Mouse (Mus musculus) mesoderm, embryonic 11.5 days (tissue): ENCODE measurements around the gene Dnah2.
"Not testable (repeated sequence)": the region's sequence is repeated elsewhere in the genome, so short reads cannot be mapped to it uniquely, and the experiment has no call there.

ENCODE experiments used
- DNase-seq: peaks from one replicate; pipeline ENCODE4 v3.0.0-alpha.2; 2012; ENCODE audit warnings: low read depth, low spot score

Dnah2 gene

DNA sequence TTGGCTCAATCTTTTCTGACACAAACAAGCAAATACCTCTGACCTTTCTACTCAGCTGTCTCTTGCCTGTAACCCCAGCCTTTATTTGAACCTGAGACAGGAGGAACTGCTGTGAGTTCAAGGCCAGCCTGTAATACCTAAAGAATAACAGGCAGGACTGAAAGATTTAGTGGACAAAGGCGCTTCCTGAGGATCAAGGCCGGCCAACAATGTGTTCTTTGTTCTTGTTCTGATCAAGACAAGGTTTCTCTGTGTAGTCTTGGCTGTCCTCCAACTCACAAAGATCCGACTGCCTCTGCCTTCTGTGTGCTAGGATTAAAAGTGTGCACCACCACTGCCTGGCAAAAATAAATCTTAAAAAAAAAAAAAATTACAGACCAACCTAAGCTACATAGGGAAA, 15.5 kb upstream of the Dnah2 start:
- DNase-seq = no peak

DNA sequence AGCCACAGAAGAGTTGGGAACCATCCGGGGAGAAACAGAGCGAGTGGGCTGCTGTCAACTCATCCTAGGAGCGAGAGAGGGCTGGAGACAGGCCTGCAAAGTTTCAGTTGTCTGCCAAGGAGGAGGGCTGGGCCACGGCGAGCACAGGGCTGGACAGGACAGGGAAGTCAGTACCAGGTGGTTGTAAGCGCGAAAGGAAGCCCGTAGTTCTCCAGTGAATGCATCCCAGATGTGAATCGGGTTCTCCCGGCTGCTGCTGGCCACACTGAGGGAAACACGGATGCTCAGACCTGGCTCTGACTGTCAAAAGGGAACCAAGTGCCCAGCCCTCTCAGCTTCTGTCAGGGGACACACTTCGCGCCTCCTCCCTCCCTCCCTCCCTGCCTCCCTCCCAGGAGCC, 14.5 kb upstream of the Dnah2 start:
- DNase-seq = no peak

DNA sequence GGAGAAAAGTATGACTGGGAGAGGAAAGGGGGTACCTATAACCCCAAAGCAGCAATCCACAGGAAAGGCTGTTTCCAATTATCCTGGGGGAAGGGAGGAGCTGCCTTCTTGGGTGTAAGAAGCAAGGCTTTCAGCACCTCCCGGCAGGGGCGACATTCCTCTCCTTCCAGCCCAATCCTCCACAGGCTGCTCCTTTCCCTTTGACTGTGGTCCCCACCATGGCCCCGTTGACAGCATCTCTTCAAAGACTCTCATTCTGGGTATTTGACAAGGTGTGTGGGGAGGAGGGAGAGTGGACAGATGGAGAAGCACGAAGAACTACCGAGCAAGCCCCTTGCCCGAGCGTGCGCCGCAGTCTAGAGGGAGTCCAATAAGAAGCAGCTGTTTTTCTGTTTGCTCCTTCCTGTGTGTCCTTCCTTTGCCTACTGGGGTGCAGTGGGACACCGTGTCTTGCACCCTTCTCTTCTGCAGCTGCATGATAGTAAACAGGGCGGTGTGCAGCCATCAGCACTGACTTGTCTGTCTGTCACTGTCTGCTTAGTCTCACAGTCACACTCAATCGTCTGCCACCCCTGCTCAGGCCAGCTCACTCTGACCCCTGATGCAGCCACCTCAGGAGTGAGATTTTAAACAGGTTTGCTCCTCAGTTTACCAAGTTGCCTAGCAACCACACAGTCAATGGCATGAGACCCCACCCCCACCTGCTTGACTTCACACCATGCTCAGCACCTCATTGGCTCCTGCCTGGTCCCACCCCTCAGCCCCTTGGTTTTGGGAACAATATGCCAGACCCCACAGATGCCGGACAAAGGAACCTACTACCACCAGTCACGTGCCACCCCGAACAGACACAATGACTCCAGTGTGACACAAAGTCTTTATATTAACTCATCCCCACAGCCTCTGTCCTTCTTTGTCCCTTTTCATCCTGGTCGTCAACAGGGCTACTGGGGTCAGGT, 12.3 kb upstream of the Dnah2 start:
- peak; percentile 74 for DNase-seq

DNA sequence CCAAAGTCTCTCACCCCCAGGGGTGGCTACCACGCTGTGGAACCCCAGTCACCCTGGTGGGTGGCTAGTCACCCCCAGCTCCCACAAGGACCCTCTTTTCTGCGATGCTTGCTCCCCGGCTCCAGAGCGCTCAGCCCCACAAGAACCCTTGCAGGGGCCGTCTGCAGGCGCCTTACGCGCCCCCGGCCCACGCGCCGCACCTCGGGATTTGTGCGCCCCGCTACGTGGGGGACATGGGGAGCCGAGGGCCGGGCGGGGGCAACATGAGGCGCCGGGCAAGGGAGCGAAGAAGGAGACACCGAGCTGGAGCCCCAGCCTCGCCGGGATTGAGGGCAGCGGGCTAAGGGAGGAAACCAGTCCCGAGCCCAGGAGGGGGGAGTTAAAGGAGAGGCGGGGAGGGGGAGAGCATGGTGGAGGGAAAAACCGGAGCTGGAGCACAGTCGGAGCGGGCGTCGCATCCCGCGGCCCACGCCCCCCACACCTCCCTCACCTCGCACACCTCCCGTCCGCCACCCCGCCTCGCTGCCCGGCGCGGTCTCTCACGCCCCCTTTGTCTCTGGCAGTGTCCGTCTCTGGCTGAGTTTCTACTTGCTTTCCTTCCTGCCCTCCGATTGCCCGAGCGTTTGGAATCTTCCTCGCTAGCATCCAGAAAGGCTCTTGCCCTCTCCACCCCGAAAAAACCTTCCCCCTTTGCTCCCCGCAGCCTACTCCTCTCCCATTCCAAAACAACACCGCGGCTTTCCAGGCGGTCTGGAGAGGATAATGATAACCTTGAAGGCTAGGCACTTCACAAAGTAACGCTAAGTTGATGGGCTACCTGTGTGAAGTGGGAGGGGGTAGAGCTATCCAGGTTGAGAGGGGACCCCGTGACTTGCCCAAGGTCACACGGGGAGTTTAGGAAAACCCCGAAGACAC, 11.2 kb upstream of the Dnah2 start, which contains the start of gene Efnb3:
TSS of gene Efnb3 (minus strand) at position 355 of the 915 bp plus-strand sequence.
- peak; percentile 80 for DNase-seq

DNA sequence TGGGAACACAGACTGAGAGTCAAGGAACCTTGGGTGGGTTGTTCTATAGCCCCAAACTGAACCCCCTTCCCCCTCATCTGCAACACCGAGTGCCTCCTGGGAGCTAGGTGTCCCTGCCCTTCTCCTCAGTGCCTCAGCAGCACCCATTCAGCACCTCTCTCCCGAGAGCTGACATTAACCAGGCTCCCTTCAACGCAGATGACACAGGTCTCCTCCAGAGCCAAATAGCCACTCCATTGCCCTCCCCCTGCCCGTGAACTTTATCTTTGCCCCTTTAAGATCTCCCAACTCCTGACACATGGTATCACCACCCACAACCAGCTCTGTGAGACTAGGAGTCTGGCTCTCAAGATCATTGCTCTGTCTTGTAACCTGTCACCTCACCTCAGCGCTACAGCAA, 10.3 kb upstream of the Dnah2 start:
- DNase-seq = no peak

DNA sequence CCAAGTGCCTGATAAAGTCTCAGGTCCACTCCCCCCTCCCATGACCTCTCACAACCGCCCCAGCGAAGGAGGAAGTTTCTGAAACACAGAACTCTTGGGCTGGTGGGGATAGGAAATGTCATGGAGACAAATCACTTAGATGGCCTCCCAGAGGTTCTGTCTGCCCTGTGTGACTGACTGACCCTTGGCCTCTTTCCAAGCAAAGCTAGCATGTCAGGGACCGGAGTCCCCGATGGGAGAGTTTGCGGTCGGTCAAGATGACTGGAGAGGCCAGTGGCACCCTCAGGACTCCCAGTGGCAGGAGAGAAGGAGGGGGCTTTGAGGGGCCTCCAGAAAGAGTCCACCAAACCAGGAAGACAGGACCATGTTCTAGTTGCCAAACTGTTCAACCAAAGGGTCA, 9.8 kb upstream of the Dnah2 start:
- no peak for DNase-seq

DNA sequence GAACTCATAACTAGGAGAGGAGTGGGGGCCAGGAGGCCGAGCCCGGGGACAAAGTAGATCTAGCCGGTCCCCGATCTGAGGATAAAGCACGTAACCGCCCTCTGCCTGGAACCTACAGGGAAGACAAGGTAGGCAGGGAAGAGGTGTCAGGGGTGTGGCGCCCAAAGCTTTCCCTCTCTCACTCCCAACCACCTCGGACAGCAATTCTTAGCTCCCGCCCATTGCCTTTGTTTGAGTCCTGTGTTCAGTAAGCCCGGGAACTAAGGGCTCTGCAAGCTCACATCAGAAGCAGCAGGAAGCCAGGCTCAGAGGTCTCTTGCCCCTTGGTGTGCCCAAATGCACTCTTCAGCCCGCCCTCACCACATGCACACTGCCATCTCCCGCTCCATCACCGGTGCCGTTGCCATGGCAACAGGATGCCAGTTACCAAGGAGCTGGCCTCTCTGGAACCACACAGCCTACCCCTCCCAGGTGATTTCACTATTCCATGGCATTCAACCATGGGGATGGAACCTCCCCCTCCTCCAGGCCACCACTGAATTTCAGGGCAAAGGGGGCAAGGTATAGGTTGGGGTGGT, 8.6 kb upstream of the Dnah2 start:
- DNase-seq = peak; percentile 79

DNA sequence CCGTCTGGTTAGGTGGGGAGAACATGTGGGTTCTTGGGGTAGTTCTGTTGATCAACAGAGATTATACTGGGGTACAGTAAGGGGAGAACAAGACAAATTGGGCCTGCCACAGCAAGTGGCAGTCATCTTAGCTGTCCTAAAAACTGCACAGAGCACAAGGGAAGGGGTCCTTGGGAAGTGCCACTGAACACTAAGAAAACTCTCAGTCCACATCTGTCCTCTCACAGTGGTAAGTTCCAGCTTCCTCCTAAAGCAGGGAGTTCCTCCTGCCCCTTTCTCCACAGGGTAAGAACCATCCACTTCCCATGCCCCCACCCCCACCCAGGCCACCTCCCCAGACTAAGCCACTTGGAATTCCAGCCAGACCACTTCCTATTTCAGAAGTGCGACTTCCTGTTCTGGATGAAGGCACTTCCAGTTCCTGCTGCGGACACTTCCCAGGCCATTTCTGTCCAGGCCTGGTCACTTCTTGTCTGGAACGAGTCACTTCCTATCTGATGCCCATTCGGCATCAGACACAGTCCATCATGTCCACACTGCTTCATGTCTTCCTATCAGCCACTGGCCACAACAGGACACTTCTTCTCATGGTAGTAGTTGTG, 5.7 kb upstream of the Dnah2 start:
- DNase-seq = no peak

DNA sequence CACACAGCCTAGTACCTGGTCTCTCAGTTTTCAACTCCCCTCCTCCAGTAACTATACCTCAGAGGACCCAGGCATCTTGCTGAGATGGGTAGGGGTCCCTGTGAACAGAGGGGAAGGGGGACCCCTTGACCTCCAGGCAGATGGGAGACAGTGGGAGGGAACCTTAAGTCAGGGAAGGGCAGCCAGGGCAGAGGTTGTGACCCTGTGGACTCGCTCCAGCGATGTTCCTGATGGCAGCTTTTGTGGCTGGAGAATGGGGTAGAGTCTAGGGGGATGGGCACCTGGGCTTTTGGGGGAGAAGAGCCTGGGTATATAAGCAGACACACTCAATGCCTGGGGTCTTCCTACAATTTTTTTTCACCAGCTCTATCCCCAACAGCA, 4.4 kb upstream of the Dnah2 start:
- DNase-seq = no peak

DNA sequence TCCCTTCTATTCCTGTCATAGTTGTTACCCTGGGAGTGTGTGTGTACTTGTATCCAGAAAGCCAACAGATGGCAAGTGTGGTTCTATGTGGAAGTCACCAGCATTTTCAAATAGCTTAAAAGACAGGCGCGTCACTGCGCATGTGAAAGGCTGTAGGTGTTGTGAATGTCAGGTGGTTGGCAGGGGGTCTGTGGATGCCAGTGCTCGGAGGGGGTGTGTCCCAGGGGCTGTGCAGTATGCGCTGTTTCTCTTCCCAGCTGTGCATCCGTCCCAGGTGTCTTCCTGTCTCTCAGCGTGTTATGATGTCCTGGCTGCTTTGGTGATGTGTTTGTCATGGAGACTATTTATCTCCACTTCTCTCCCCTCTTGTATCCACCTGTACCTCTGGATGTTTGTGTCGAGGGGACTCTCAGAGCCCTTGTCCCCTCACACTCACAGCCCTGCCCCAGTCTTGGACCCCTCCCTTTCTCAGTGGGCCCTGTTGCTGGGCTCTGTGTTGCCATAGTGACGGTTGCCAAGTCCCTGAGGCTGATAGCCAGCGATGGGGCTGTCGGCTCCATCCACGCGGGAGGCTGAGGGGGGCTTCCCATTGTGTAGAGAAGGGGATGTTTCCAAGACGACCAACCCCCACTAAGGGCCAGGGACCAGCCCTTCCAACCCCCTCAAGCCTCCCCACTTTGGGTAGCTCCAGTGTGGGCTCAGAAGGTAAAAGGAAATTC, 3.9 kb upstream of the Dnah2 start:
- DNase-seq = peak; percentile 85

DNA sequence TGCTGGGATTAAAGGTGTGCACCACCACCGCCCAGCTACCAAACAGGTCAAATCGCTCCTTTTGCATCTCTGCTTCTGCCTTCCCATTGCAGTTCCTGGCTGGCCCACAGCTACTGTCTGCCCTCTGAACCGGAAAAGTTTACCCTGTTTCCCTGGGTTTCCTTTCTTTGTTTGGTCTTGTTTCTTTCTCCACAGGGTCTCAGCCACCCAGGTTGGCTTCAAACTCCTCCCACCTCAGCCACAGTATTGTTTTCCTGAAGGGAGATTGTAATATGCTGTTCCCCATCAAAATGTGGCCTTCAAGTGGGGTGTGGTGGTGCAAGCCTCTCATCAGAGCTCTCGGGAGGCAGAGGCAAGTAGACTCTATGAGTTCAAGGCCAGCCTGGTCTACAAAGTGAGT, 2.4 kb upstream of the Dnah2 start:
- no peak for DNase-seq

DNA sequence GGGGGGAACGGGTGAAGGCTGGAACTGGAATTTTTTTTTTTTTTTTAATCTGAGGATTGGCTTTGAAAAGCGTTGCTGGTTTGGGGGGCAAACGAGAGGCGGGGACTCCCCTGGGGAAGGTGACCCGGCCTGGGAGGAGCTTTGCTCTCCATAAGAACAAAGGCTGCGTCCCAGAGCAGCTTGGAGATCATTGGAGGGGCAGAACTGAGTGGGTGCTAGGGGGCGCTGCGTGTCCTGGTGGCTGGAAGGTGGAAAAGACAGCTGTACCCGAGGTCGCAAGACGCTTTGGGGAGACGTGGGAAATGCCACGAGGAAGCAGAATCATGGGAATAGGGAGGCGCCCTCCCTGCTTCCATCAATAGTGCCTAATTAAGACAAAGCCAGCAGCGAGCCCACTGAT, 1.8 kb downstream of the Dnah2 start:
- no peak for DNase-seq

DNA sequence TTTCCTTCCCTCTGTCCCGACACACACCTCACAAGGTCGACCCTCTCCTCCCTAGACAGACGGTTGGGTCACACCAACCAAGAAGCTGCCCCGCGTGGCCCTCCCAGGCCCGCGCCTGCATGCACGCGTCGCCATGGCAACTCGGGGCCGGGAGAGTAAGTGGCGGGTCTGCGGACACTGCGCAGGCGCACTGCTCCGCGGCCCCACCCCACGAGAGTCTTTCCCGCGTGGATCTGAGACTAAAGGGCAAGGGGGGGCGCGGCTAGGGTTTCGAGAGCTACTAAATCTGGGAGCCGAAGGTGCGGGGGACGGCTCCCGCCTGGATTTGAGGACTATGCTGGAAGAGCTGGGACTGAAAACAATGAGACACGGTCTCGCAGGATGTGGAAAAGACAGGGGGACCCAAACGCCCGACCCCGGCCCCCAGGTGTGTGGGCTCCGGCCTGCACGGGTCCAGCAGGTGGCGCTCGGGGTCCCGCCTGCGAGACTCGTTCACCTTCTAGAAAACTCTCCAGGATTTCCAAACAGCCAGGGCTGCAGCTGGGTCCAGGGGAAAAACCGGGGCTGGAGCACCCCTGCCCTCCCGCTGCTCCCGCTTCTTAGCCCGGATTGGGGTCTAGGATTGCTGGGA, 2.4 kb downstream of the Dnah2 start:
- peak; percentile 86 for DNase-seq

DNA sequence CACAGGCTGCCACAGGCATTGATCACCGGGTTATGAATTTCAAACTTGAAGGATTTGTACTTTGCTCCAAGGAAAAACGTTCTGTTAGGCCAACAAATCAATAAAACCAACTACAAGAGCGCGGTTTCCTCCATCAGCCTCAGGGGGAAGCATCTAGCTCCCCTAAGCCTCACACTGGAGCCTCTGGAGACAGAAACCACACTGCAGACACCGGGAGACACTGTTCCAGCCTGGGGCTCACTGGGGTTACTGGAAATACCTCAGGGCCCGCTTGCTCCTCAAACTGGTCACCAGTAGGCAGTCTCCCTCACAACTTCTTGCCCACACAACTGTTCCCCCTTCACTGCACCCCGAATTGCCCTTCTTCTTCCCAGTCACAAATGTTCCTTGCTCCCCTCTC, 3.0 kb downstream of the Dnah2 start:
- no peak for DNase-seq

DNA sequence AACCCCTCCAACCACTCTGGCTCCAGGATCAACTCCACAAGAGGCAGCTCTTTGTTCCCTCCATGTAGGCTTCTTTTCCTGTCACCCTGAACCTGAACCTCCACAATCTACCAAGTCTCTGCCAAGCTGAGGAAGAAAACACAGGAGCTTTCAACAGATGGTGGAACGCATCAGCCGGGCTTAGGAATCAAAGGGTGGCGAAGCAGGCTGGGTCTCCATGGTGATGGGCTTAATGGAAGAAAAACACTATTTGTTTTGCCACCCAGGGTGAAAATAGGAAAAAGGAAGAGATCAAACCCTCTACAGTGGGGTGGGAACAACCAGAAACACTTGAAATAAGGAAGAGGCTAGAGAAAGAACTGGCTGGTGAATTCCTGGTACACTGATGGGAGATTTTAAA, 5.3 kb downstream of the Dnah2 start:
- no peak for DNase-seq

DNA sequence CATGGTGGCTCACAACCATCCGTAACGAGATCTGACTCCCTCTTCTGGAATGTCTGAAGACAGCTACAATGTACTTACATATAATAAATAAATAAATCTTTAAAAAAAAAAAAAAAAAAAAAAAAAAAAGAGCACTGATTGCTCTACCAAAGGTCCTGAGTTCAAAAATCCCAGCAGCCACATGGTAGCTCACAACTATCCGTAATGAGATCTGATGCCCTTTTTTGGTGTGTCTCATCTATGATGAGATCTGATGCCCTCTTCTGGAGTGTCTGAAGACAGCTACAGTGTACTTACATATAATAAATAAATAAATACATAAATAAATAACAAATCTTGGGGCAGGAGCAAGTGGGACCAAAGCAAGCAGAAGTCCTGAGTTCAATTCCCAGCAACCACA, 7.2 kb downstream of the Dnah2 start:
- DNase-seq = not testable (repeated sequence)

DNA sequence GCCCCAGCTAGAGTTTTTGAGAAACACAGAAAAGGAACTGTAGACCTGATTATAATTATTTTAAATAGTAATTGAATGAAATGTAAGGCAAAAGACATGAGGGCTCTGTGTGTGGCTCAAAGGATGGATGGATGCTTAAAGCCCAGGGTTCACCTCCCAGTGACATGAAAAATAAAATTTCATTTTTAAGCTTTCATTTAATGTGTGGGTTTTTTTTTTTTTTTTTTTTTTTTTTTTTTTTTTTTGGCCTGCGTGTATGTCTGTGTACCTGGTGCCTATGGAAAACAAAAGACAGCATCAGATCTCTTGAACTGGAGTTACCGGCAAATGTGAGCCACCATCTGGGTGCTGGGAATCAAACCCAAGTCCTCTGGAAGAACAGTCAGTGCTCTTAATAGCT, 8.2 kb downstream of the Dnah2 start:
- no peak for DNase-seq

DNA sequence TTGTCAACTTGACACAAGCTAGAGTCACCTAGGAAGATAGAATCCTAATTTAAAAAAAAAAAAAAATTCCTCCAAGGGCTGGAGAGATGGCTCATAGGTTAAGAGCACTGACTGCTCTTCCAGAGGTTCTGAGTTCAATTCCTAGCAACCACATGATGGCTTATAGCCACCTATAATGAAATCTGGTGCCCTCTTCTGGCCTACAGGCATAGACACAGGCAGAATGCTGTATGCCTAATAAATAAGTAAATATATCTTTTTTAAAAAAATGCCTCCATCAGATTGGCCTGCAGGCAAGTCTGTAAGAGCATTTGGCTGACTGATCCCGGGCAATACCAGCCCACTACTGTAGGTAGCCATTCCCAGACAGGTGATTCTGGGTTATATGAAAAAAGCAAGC, 13.9 kb downstream of the Dnah2 start:
- no peak for DNase-seq

DNA sequence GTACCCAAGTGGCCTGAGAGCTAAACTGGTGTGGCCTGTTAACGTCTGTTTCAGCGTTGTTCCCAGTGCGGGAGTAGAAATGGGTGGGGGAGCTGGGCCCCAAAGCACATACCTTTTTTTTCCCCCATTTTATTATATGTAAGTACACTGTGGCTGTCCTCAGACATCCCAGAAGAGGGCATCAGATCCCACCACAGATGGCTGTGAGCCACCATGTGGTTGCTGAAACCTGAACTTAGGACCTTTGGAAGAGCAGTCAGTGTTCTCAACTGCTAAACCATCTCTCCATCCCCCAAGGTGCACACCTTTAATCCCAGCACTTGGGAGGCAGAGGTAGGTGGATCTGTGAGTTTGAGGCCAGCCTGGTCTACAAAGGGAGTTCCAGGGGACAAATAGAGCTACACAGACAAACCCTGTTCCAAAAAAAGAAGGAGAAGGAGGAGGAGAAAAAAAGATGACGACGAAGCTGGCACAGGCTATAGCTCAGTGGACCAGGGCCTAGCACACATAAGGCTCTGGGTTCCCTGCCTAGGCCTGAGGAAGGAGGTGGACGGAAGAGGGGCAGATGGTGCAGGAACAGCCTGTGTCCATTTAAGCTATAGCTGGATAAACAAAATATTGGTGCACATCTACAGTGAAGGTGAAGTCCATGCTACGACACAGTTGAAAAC, 16.3 kb downstream of the Dnah2 start:
- DNase-seq = no peak

DNA sequence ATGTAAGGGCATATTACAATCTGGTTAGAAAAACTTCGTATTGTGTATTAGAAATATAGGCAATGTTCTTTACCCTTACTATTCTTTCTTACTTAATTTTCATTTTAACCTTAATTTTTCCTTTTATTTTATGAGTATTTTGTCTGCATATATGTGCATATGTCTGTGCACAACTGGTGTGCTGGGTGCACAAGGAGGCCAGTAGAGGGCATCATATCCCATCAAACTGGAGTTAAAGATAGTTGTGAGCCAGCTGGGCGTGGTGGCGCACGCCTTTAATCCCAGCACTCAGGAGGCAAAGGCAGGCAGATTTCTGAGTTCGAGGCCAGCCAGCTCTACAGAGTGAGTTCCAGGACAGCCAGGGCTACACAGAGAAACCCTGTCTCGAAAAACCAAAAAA, 18.2 kb downstream of the Dnah2 start:
- not testable (repeated sequence) for DNase-seq
